Mouse (Mus musculus) liver, embryonic 18 days (tissue): ENCODE data around the gene Gm42878. TPM values are rescaled to one million over a fixed set of nuclear protein-coding genes. Genes with fewer than 3 reads are reported as not detected.

Source experiments
- polyA plus RNA-seq: library from polyadenylated mRNA; depleted of rRNA; stranded (reverse); fragments of >200 nt; gene quantifications from 2 replicates; pipeline ENCODE4 v1.2.3, GENCODE M21; 2012; rRNA removed

The Gm42878 gene
- 0.03 and 0.04 TPM in 2 replicates for polyA plus RNA-seq

DNA sequence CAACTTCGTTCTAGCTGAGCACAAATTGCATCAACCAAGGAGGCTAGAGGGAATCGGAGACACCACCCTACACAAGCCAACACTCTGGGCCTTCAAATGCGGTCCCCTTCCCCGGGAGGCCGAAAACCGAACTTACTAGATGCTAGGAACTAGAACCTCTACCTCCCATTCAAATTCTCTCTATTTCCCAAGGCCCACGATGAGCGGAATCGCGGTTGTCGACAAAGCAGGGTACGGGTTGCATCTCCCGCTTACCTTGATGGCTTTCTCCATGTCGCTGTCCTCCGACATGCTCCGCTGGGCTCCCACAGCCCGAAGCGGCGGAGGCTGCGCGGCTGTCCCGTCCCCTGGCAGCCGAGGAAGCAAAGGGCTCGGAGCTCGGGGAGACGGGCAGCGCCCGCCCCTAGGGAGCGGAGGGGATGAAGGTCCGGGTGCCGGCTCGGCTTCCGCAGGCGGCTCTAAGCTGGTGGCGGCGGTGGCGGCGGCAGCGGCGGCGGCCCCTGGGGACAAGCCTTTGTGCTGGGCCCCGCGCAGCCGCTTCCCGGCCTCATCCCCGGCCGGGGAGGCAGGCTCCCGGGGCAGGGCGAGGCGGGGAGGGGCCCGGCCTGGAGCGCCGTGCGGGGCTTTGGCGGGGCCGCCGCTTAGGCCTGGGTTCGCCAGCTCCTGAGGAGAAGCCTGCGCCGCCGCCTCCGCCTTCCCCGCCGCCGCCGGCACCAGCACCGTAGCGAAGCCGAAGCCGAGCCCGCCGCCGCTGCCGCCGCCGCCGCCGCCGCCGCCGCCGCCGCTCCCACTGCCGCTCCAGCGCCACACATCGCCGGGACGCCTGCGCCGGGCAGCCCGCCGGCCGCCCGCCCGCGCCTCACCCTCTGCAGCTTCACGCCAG is at the start of gene Gm42878, which contains the start of gene Adam1a:
Gene Gm42878 (minus strand): TSS at position 573 of the 883 bp plus-strand sequence.
Gene Adam1a (minus strand): TSS at position 573 of the 883 bp plus-strand sequence.

DNA sequence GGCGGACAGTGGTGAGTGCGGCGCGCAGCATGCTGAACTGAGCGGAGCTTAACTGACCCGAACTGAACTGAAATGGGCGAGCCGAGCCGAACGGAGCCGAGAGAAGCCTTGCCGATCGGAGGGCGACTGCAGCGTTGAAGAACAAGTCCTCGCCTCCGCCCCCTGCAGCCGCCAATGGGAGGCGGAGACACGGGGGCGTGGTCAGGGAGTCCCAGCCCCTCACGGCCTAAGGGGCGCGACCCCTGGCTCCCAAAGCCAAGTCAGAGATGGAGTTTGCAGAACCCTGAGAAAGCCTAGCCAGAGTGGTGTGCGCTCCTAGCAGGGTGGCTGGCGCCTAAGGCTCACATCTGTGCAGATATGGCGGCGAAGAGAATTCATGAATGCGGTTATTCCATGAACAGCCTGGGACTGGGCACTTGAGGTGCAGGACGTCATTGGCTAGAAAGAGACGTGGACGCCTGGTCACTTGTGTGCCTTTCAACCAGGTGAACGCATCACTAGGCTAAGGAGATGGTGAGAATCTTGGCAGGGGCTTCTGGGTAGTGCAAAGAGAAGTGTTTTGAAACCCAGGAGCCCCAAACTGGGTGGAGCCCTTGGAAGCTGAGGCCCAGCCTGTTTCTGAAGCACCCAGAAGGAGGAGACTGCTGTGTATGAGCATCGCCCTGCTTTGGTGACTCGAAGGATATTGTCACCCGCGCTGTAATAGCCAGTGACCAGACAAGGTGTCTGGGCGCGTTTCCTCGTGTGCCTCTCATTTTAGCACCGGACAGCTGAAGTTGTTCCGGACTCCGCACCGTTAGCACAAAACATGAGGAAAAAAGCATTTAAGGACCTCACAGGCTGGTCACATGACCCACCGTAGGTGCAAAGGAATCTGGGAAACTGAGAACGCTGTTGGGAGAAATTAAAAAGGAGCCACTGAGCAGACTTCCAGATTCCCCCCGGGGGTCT is 48.4 kb upstream of the Gm42878 start, which contains the start of gene Aldh2:
Gene Aldh2 (minus strand): TSS at position 374 of the 951 bp plus-strand sequence.

DNA sequence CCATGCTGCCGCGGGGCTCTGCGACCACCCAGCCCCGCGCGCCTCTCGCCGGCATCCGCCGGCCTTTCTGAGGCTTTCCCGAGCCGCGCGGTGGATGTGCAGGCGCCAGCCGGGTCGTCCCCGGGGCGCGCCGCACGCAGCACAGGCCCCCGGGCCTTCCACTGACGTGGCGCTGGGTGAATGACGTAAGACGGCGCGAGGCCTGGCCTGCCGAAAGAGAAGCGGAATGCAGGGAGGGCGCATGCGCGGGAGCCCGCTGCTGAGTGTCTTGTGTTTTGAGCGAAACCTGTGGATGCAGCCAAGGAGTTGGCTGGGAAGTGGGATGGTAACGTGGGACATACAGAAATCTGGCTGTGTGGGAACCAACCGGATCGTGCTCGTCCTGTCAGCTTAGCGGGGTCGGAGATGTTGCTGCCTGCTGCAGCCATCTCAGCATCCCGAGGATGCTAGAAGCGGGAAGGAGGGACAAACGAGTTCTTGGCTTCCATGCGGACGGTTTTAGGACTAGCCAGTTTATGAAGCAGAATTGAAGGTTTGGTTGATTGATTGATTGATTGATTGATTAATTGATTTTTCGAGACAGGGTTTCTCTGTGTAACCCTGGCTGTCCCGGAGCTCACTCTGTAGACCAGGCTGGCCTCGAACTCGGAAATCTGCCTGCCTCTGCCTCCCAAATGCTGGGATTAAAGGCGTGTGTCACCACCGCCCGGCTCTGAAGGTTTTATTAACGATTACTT is 679 bp upstream of the Gm42878 start, which contains the start of gene Mapkapk5:
Gene Mapkapk5 (minus strand): TSS at position 113 of the 737 bp plus-strand sequence.

DNA sequence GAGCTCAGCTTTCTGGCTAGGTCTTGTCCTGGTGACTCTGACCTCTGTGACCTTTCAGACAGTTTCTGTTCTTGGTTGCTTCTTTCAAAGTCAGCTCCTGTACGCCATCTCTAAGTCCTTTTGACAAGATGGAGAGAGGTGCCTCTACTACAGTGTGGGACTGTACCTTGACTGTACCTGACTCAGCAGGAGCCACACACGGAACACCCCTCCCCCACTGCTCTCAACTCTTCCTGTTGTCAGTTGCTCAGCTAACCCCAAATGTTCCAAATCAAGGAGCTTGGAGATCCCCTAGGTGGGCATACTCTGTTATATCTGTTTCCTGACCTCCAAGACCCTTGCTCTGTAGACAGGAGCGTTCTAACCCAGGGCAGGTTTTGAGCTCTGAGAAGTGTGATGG is 42.1 kb downstream of the Gm42878 start, which contains the start of gene Adam1b:
Gene Adam1b (minus strand): TSS at position 205 of the 400 bp plus-strand sequence.

Other genes with a start within 250 kb of the Gm42878 start
- 36.8 and 38.5 TPM in 2 replicates for gene Trafd1, start 159.8 kb downstream of the Gm42878 start, polyA plus RNA-seq
- gene Naa25, start 147.5 kb downstream of the Gm42878 start, polyA plus RNA-seq, result 7.0 and 7.6 TPM in 2 replicates
- gene Tmem116, start 93.6 kb downstream of the Gm42878 start, polyA plus RNA-seq, result 0.93 and 0.95 TPM in 2 replicates
- 57.0 and 61.3 TPM in 2 replicates for gene Erp29, start 93.0 kb downstream of the Gm42878 start, polyA plus RNA-seq
- gene Adam1b, start 42.0 kb downstream of the Gm42878 start, polyA plus RNA-seq, result 0.01 TPM in 1 of 2 replicates, not detected in the other
- 1.1 and 1.4 TPM in 2 replicates for gene Adam1a, start within 50 bp of the Gm42878 start, polyA plus RNA-seq
- gene Mapkapk5, start 423 bp upstream of the Gm42878 start, polyA plus RNA-seq, result 34.5 and 39.0 TPM in 2 replicates
- gene Aldh2, start 48.3 kb upstream of the Gm42878 start, polyA plus RNA-seq, result 424 and 534 TPM in 2 replicates
- gene Acad12, start 73.5 kb upstream of the Gm42878 start, polyA plus RNA-seq, result 2.6 and 3.0 TPM in 2 replicates
- gene Acad10, start 115.0 kb upstream of the Gm42878 start, polyA plus RNA-seq, result 4.6 and 4.7 TPM in 2 replicates
- gene Brap, start 115.1 kb upstream of the Gm42878 start, polyA plus RNA-seq, result 16.7 and 18.9 TPM in 2 replicates
- 21.4 and 27.8 TPM in 2 replicates for gene Atxn2, start 165.9 kb upstream of the Gm42878 start, polyA plus RNA-seq